Mouse (Mus musculus): Measurements from ENCODE around the gene Timp2. TPM values are rescaled to one million over a fixed set of nuclear protein-coding genes. Genes with fewer than 3 reads are reported as not detected.
"Not testable (repeated sequence)": the region's sequence is repeated elsewhere in the genome, so short reads cannot be mapped to it uniquely, and the experiment has no call there.

Timp2 gene
- polyA plus RNA-seq, 1 experiment from 2014 or later = 115 TPM

DNA sequence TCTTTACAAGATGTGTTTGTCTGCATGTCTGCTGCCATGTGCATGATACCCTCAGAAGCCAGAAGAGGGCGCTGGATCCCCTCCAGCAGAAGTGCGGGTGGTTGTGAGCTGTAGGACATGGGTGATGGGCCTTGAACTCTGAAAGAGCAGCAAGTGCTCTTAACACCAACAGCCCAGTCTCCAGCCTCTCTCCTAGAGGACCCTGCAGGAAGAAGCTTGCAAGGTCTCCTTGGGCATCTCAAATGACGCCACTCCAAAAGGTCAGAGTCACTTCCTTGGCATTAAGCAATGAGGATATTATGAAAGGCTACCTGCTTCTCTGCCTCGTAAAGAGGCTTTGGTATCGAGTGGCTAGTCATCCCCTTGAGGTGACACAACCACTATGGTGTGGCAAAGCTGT, 36.9 kb downstream of the Timp2 start:
- Histone ChIP-seq H3K27ac (no peak overlapping the region), H3K4me3 (no peak overlapping the region), H3K9ac (0 out of 2 replicates have a peak overlapping the region, but pooled peaks have one; percentile 0), H3K4me1 (peaks cover 12% of the 10 kb centered on the region), H3K4me2 (replicated peaks) (no peak overlapping the region), H3K9me3 (no peaks in the 10 kb centered on the region), H3K27me3 (no peaks in the 10 kb centered on the region), H3K36me3 (peaks cover 54% of the 10 kb centered on the region)
- WGBS = 59% methylated on average over 5 of the region's 5 CpGs
- no peak for ATAC-seq (ENCODE audit: insufficient number of reproducible peaks, insufficient read depth, low FRiP score, low TSS enrichment)

DNA sequence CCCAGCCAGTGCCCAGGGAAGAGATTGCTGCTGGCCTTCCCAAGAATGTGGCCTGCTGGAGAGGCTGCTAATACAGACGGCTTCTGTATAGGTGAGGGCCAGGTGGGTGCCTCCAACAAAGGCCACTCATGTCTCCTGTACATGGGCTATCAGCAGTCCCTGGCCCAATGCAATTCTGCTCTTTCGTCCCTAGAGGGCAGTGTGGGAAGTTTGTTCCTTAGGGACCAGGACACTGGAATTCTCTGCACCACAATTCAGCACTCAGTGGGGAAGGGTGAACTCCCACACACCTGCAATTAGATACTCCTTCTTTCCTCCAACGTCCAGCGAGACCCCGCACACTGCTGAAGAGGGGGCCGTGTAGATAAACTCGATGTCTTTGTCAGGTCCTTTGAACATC, 38.4 kb downstream of the Timp2 start:
- Histone ChIP-seq H3K36me3 (peaks cover 58% of the 10 kb centered on the region), H3K4me3 (no peak overlapping the region), H3K27me3 (no peaks in the 10 kb centered on the region), H3K4me2 (replicated peaks) (no peak overlapping the region), H3K9ac (no peak overlapping the region), H3K27ac (no peak overlapping the region), H3K9me3 (no peaks in the 10 kb centered on the region), H3K4me1 (0 out of 2 replicates have a peak, but pooled peaks cover 5% of the 10 kb centered on the region)
- WGBS = 24% methylated on average over 7 of the region's 7 CpGs
- no peak for ATAC-seq (ENCODE audit: insufficient number of reproducible peaks, insufficient read depth, low FRiP score, low TSS enrichment)

DNA sequence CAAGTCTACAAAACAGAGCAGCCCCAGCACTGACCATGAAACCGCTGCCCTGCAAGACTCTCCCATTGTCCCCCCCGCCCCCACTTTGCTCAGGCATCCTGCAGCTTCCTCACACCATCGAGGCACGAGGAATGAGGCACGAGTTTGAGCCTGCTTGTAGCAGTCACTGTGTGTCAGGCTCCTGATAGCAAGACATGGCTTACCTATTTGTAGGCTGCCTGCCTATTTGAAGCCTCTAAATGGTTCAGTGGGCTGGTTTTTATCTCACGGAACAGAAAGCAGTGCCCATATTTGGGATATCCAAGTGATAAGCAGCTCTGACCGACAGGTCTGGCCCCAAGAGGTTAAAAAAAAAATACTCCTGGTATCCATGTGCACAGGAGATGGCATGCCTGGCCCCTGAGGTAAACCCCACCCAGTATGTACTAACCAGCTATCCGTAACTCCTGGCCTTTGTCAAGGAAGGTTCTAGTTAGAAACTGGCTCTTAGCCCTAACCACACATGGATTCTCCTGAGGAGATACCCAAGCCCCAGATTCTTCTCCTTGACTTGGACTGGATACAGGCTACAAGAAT, 39.2 kb downstream of the Timp2 start:
- Histone ChIP-seq H3K4me2 (replicated peaks) (no peak overlapping the region), H3K4me1 (no peaks in the 10 kb centered on the region), H3K27me3 (no peaks in the 10 kb centered on the region), H3K9me3 (no peaks in the 10 kb centered on the region), H3K36me3 (peaks cover 66% of the 10 kb centered on the region), H3K27ac (no peak overlapping the region), H3K4me3 (no peak overlapping the region), H3K9ac (no peak overlapping the region)
- ATAC-seq (ENCODE audit: insufficient number of reproducible peaks, insufficient read depth, low FRiP score, low TSS enrichment) = no peak
- 81% methylated on average over 8 of the region's 8 CpGs for WGBS

DNA sequence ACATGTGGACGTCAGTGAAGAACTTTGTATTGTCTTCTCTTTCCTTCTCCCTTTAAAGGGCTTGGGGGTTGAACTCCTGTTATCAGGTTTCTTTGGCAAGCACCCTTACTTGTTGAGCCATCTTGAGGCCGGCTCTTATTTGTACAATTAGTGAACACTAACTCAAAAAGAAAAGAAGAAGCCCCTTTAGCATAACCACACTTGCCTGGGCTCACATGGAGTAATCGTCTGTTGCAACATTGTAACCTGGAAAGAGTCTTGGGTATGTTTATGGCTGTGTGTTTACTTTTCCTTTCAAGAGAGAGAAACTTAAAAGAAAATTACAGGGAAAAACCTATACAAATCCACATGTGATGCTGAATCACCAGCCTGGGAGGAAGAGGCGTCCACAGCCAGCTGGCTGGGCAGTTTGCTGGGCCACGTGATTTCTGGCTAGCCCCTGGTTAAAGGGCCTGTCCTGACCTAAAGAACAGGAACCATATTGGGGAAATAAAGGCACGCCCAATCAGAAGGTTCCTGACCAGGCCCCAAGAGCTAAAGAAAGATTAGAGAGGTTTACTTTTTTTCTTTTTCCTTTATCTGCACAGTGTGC, 43.3 kb downstream of the Timp2 start:
- Histone ChIP-seq H3K4me3 (no peak overlapping the region), H3K9me3 (peaks cover 10% of the 10 kb centered on the region; the same call in 1 of the 2 replicates), H3K27me3 (no peaks in the 10 kb centered on the region), H3K9ac (no peak overlapping the region), H3K4me2 (replicated peaks) (no peak overlapping the region), H3K4me1 (no peaks in the 10 kb centered on the region), H3K36me3 (peaks cover 77% of the 10 kb centered on the region), H3K27ac (no peak overlapping the region)
- ATAC-seq (ENCODE audit: insufficient number of reproducible peaks, insufficient read depth, low FRiP score, low TSS enrichment) = no peak
- WGBS = 81% methylated on average over 6 of the region's 6 CpGs

DNA sequence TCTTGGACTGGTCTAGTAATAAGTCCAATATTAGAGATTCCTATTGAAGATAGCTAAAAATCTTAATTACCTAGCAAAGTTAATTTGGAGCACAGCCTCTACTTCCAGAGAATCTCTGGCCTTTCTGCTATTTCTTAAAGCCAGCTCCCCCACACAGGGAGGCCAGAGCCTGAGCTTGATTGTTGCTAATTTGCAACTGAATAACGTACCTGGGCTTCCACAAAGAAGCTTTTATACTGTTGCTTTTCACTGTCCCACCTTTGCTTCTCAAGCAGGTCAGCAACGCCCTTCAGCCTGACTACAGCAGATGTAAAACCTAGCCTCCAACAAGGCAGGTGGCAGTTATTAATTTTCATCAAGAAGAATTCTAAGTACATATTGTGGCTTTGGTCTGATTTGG, 47.6 kb downstream of the Timp2 start:
- WGBS = 79% methylated on average over 2 of the region's 2 CpGs

DNA sequence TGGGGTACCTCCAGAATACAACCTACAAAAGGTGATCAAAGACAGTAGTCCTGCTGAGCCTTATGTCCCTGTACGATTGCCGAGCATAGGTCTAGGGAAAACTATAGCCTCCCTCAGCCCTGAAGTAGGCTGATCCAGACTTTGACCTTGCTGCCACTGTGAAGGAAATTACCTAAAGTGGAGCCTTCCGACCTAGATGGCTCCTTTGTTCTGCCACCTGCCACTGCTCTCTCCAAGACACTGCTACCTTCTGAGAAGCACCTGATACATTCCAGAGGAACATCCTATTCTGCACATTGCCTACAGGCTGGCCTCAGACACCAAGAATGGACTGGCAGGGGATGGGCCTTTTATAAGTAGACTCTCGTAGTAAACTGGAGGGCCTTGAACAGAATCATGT, 51.6 kb downstream of the Timp2 start:
- not testable (repeated sequence) for H3K4me3 ChIP-seq; H3K4me1 ChIP-seq; H3K9ac ChIP-seq; H3K27ac ChIP-seq; H3K9me3 ChIP-seq; ATAC-seq (ENCODE audit: insufficient number of reproducible peaks, insufficient read depth, low FRiP score, low TSS enrichment); H3K27me3 ChIP-seq; H3K4me2 ChIP-seq (replicated peaks)
- peaks cover 42% of the 10 kb centered on the region for H3K36me3 ChIP-seq
- WGBS = 86% methylated on average over 4 of the region's 4 CpGs

More for the DNA sequence above, 47.6 kb downstream of the Timp2 start:
- not testable (repeated sequence) for H3K4me1 ChIP-seq; H3K9me3 ChIP-seq; H3K4me2 ChIP-seq (replicated peaks); H3K4me3 ChIP-seq; H3K27me3 ChIP-seq; H3K9ac ChIP-seq; H3K27ac ChIP-seq; ATAC-seq (ENCODE audit: insufficient number of reproducible peaks, insufficient read depth, low FRiP score, low TSS enrichment)
- H3K36me3 ChIP-seq = peaks cover 64% of the 10 kb centered on the region

DNA sequence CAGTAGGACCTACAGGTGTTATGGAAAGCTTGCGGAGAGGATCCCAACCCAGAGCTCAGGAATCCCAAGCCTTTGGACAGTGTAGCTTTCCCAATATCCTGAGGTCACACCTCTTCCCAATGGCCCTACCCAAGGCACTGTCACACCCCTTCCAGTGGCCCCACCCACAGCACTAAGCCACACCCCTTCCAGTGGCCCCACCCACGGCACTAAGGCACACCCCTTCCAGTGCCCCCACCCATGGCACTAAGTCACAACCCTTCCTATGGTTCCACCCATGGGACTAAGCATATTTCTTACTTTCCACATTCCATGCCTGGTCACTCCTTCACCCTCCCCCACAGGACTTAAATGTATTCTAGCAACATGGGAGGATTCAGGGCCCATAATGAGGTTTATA, 56.7 kb downstream of the Timp2 start:
- Histone ChIP-seq H3K27me3 (no peaks in the 10 kb centered on the region), H3K4me1 (no peaks in the 10 kb centered on the region), H3K9ac (no peak overlapping the region), H3K9me3 (no peaks in the 10 kb centered on the region), H3K27ac (no peak overlapping the region), H3K36me3 (peaks cover 20% of the 10 kb centered on the region), H3K4me2 (replicated peaks) (no peak overlapping the region), H3K4me3 (no peak overlapping the region)
- 74% methylated on average over 2 of the region's 2 CpGs for WGBS
- ATAC-seq (ENCODE audit: insufficient number of reproducible peaks, insufficient read depth, low FRiP score, low TSS enrichment) = no peak

DNA sequence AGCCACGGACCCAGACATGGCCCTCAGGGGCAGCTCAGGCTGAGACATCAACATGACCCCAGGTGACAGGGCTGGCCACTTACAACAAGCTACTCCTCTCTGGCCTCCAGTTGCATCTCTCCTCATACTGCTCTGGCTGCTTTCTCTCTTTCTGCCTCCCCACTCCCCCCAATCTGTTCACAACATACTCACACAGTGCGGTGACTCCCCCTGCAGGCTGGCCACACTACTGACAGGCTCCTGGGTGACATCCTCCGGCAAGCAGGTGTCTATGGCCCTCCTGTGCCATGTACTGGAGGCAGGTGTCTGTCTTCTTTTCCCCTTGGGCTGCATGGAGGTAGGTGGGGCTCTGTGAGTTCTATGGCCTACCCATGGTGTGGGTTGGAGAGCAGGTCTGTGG, 57.6 kb downstream of the Timp2 start:
- H3K4me1 ChIP-seq = no peaks in the 10 kb centered on the region
- H3K9ac ChIP-seq = no peak overlapping the region
- no peaks in the 10 kb centered on the region for H3K27me3 ChIP-seq
- no peaks in the 10 kb centered on the region for H3K9me3 ChIP-seq
- no peak overlapping the region for H3K27ac ChIP-seq
- 82% methylated on average over 3 of the region's 3 CpGs for WGBS
- ATAC-seq (ENCODE audit: insufficient number of reproducible peaks, insufficient read depth, low FRiP score, low TSS enrichment) = no peak
- H3K4me2 ChIP-seq (replicated peaks) = no peak overlapping the region
- H3K36me3 ChIP-seq = peaks cover 12% of the 10 kb centered on the region
- no peak overlapping the region for H3K4me3 ChIP-seq

DNA sequence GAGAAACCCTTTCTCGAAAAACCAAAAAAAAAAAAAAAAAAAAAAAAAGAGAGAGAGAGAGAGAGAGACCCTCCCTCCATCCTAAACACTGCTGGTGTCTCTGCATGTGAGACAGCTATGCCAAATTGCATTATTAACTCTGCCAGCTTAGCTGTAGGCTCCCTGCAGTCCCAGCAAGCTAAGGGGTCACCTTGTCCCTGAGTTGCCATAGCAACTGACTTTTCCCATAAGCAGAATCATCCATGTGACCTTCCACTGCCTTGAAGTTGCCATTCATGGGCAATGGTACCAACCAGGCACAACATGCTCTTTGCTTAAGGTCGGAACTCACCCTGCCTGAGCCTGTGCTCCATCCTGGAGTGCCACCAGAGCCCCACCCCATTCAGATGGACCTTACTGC, 60.5 kb downstream of the Timp2 start:
- no peak overlapping the region for H3K27ac ChIP-seq
- H3K9me3 ChIP-seq = no peaks in the 10 kb centered on the region
- ATAC-seq (ENCODE audit: insufficient number of reproducible peaks, insufficient read depth, low FRiP score, low TSS enrichment) = no peak
- H3K4me2 ChIP-seq (replicated peaks) = no peak overlapping the region
- WGBS = 80% methylated on average over 2 of the region's 2 CpGs
- H3K36me3 ChIP-seq = peaks cover under 1% of the 10 kb centered on the region; the same call in 1 of the 2 replicates
- 0 out of 2 replicates have a peak, but pooled peaks cover 3% of the 10 kb centered on the region for H3K4me1 ChIP-seq
- no peaks in the 10 kb centered on the region for H3K27me3 ChIP-seq
- no peak overlapping the region for H3K9ac ChIP-seq
- H3K4me3 ChIP-seq = no peak overlapping the region

DNA sequence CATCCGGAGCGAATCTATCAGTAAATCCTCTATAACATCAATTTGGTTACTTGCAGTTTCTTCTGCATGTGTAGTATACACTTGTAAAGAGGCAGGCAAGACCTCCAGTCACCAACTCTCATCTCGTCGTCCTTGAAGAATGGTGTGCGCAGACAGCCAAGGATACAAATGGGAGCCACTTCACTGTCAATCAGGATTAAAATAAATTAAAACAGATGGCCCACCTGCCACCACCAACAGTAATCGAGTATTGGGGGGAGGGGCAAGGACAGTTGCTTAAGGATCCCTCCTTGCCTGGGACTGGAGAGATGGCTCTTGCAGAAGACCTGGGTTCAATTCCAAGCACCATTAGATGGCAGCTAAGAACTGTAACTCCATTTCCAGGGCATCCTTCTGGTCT, 62.9 kb downstream of the Timp2 start:
- Histone ChIP-seq H3K36me3 (no peaks in the 10 kb centered on the region), H3K9me3 (no peaks in the 10 kb centered on the region), H3K4me2 (replicated peaks) (no peak overlapping the region), H3K27me3 (no peaks in the 10 kb centered on the region), H3K27ac (no peak overlapping the region), H3K4me3 (no peak overlapping the region), H3K4me1 (peaks cover 13% of the 10 kb centered on the region), H3K9ac (no peak overlapping the region)
- WGBS = 57% methylated on average over 6 of the region's 6 CpGs
- no peak for ATAC-seq (ENCODE audit: insufficient number of reproducible peaks, insufficient read depth, low FRiP score, low TSS enrichment)

DNA sequence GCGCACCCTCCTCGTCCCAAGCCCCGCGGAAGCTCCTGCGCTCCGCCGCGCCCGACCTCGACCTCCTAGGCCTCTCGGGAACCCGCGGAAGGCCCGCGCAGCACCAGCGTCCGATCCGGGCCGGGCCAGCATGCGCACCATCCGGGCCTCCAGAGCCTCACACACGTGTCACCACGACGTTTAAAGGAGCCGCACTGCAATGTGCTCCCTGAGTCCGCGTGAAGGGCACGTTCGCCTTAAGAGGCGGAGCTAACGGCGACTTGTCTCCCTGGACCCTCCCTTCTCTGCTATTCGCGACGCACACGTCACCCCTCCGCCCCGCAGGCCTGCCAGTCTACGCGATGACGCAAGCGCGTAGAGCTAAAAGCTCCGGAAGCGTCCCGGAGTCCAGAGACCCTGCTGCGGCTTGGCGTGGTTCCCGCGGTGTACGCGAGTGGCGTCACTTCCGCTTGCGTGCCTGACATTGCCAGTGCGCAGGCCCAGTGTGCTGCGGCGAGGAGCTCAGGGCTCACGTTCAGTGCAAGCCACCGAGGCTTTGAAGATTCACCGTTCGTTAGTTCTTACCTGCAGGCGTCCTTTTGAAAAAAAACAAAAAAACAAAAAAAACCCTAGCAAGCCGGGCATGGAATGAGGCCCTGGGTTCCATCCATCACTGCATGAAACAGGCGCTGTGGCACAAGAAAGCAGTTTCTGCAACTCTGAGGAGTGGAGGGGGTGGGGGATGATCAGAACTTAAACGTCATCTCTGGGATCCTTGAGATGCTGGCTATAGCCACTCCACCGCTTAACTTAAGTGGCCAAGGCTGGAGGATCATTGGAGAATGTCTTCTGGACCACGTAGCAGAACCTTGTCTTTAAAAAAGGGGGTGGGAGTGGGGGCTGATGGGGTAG, 65.3 kb downstream of the Timp2 start, which contains the start of gene Usp36:
Gene Usp36, minus strand, starts transcription at position 246 of the 891 bp plus-strand sequence.
- Histone ChIP-seq H3K9ac (peak within 1 kb of the TSS; percentile 93), H3K27me3 (no peaks in the 10 kb centered on the region), H3K36me3 (peaks cover 21% of the 10 kb centered on the region), H3K4me3 (peak within 1 kb of the TSS; percentile 95), H3K4me1 (peaks cover 13% of the 10 kb centered on the region), H3K9me3 (no peaks in the 10 kb centered on the region), H3K4me2 (replicated peaks) (peak within 1 kb of the TSS; percentile 90), H3K27ac (peak within 1 kb of the TSS; percentile 82)
- WGBS = 1% methylated on average over 68 of the region's 68 CpGs
- ATAC-seq (ENCODE audit: insufficient number of reproducible peaks, insufficient read depth, low FRiP score, low TSS enrichment) = peak; percentile 99

DNA sequence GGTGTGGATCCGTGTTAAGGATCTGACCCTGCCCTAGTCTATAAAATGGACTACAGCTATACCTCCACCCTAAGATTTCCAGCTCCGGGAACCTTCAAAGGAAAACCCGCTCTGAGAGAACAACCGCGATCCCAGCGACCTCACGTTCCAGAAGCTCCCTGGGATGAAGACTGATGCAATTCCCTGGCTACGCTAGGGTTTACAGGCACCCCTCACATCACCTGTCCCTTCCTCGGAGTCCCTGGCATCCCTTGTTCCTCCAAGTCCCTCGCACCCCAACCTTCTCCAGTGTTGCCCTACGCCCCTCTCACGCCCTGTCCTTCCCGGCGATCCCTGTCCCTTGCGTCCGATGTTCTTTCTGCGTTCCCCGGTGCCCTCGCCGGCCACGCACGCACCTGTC, 66.0 kb downstream of the Timp2 start:
- peak overlapping the region; percentile 82 for H3K27ac ChIP-seq
- ATAC-seq (ENCODE audit: insufficient number of reproducible peaks, insufficient read depth, low FRiP score, low TSS enrichment) = no peak
- under 1% methylated on average over 22 of the region's 22 CpGs for WGBS

More for the DNA sequence above, 66.0 kb downstream of the Timp2 start:
- peak overlapping the region; percentile 95 for H3K4me3 ChIP-seq
- H3K4me2 ChIP-seq (replicated peaks) = peak overlapping the region; percentile 90
- H3K36me3 ChIP-seq = peaks cover 28% of the 10 kb centered on the region
- H3K9me3 ChIP-seq = no peaks in the 10 kb centered on the region
- no peaks in the 10 kb centered on the region for H3K27me3 ChIP-seq
- peak overlapping the region; percentile 93 for H3K9ac ChIP-seq
- H3K4me1 ChIP-seq = peaks cover 13% of the 10 kb centered on the region

Measured in embryonic facial prominence, embryonic 12.5 days (tissue).